Mouse (Mus musculus): ENCODE results near the gene Gm28051.

- TF ChIP-seq POLR2A (IDR thresholded peaks at IDR 0.05; ENCODE audit: insufficient read length, low read depth) (no peak), USF1 (IDR thresholded peaks at IDR 0.05; ENCODE audit: low read depth) (no peak), MYOD1 (IDR thresholded peaks at IDR 0.05; ENCODE audit: control insufficient read depth in 1 of 3, insufficient read length in 2 of 3, low read depth in 2 of 3) (no peak), TCF12 (IDR thresholded peaks at IDR 0.05; ENCODE audit: insufficient read depth, poor library complexity, severe bottlenecking) (no peak)
Observed at GRCm38 (mm10) chr12:102701691-102702207, 55.8 kb downstream of the Gm28051 start.

Measured in myocyte (in vitro differentiated cells).